Mouse (Mus musculus) neural tube, embryonic 13.5 days (tissue): ENCODE data around the gene Fbxw4. TPM values are rescaled to one million over a fixed set of nuclear protein-coding genes. Genes with fewer than 3 reads are reported as not detected.

Experiments
- ATAC-seq: fragments of 200-750 bp; cut with Nextera tagmentation; 2 replicates; pipeline ENCODE4 v1.8.0; 2017; ENCODE audit warnings: low read depth, mild to moderate bottlenecking, moderate TSS enrichment, moderate library complexity
- H3K27ac ChIP-seq: fragments of 300-500 bp; sonication (generic); replicated peaks from 2 replicates; pipeline ENCODE4 v1.5.1; 2015; ENCODE audit warnings: moderate library complexity, mild to moderate bottlenecking, inconsistent platforms
- H3K27me3 ChIP-seq: fragments of 300-500 bp; sonication (generic); 2 replicates; pipeline ENCODE4 v1.6.1; 2015; ENCODE audit warnings: mild to moderate bottlenecking, inconsistent platforms
- H3K36me3 ChIP-seq: fragments of 300-500 bp; sonication (generic); 2 replicates; pipeline ENCODE4 v1.6.1; 2015; ENCODE audit warnings: mild to moderate bottlenecking, inconsistent platforms
- H3K4me1 ChIP-seq: fragments of 300-500 bp; sonication (generic); replicated peaks from 2 replicates; pipeline ENCODE4 v1.6.1; 2015; ENCODE audit warnings: inconsistent platforms
- H3K4me2 ChIP-seq: fragments of 300-500 bp; sonication (generic); 2 replicates; pipeline ENCODE4 v1.6.1; 2015; ENCODE audit warnings: inconsistent platforms, mild to moderate bottlenecking, moderate library complexity
- H3K4me3 ChIP-seq: fragments of 300-500 bp; sonication (generic); 2 replicates; pipeline ENCODE4 v1.5.1; 2015; ENCODE audit warnings: mild to moderate bottlenecking, inconsistent platforms
- H3K9ac ChIP-seq: fragments of 300-500 bp; sonication (generic); 2 replicates; pipeline ENCODE4 v1.6.1; 2015; ENCODE audit warnings: moderate library complexity, mild to moderate bottlenecking, inconsistent platforms
- H3K9me3 ChIP-seq: fragments of 300-500 bp; sonication (generic); 2 replicates; pipeline ENCODE4 v1.6.1; 2016; ENCODE audit warnings: inconsistent platforms
- WGBS: fragments of 180-500 bp; shearing (Covaris S2); methylation state at CpG from one replicate; pipeline ENCODE4 v1.1.7; 2015; 5-methylcytosine and 5-hydroxymethylcytosine counted together
- polyA plus RNA-seq: library from polyadenylated mRNA; unstranded; fragments of >200 nt; fragmentation: Nextera tagmentation; extraction: Ambion mirVana; gene quantifications from 2 replicates; pipeline ENCODE4 v1.2.1, GENCODE M21; 2015

The Fbxw4 gene
- polyA plus RNA-seq, 1 experiment from 2014 or later: 6.4 TPM

- 12% methylated on average over 3 of the region's 3 CpGs for WGBS
- no peak for ATAC-seq
- peak overlapping the region; percentile 66 for H3K9ac ChIP-seq
- H3K4me2 ChIP-seq: peak overlapping the region; percentile 60
- H3K36me3 ChIP-seq: no peaks in the 10 kb centered on the region
- H3K4me1 ChIP-seq: peaks cover 73% of the 10 kb centered on the region
- no peaks in the 10 kb centered on the region for H3K9me3 ChIP-seq
- H3K27ac ChIP-seq: peak overlapping the region; percentile 91
- H3K4me3 ChIP-seq: peak overlapping the region; percentile 32; the same call in 1 of the 2 replicates
- H3K27me3 ChIP-seq: peaks cover 41% of the 10 kb centered on the region
Measured at GRCm38 (mm10) chr19:45542061-45542460, 118.1 kb downstream of the Fbxw4 start.

DNA sequence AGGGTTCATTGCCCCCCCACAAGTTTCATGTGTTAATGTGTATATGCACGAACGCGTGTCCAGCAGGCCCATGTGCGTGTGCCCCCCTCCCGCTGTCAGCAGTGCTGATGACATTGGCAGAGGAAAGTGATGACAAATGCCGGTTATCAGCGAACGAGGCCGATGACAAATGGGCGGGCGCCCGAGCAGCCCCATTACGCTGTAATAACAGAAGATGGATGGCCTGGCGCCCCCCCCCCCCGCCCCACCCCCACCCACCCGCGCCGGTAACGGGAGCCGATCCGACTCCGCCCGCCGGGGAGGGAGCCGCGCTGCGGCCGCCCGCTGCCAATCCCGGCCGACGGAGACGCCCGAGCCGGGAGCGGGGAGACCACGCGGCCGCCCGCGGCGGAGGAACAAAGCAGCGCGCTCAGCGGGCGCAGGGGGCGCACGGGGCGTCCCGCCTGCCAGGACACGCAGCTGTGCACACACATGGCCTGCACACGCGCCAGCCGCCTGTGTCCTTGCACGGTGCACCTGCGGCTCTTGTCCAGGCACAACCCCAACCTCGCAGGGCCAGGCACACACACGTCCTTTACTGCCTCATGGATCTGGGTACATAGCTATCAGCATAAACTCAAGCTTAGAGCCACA lies 118.6 kb downstream of the Fbxw4 start:
- peaks cover 35% of the 10 kb centered on the region for H3K27me3 ChIP-seq
- WGBS: under 1% methylated on average over 49 of the region's 58 CpGs
- H3K4me1 ChIP-seq: peaks cover 72% of the 10 kb centered on the region

DNA sequence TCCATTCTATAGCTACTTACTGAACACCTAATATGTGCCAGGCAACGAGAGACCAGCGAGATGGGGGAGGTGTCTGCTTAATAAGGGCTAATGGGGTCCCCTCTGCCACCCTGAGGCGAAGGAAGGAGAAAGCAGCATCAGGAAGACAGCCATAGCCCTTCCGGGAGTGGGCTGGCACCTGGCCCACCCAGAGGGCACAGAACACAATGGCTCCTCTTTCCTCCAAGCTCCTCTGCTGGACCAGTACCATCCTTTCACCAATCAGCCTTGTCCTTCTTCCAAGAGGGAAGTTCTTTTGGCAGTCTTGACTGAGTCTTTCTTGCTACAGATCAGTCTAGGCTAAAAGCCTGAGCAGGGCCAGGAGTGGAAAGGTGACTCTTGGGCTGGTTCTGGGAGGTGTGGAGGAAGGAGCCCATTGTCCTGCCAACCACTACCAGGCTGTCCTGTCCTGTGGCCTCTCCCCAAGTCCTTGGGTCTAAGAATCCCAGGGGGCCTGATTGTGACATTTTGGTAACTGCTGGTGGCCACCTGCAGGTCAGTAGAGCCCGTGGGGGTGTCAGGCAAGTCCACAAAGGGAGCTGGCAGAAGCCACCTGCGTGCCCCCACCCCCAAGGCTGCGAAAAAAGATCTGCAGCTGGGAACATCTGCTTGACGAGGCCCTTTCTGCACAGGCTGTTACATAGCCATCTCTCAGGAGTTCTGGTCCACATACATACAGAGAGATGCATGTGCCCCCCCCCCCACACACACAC lies 119.3 kb downstream of the Fbxw4 start:
- Histone ChIP-seq H3K36me3 (no peaks in the 10 kb centered on the region), H3K9me3 (no peaks in the 10 kb centered on the region), H3K4me3 (peak overlapping the region; percentile 32), H3K4me2 (peak overlapping the region; percentile 60), H3K4me1 (peaks cover 79% of the 10 kb centered on the region), H3K27ac (peak overlapping the region; percentile 91), H3K27me3 (peaks cover 28% of the 10 kb centered on the region), H3K9ac (peak overlapping the region; percentile 66)
- WGBS: 20% methylated on average over 8 of the region's 8 CpGs
- ATAC-seq: peak; percentile 23; the same call in 1 of the 2 replicates

More for the DNA sequence above, 118.6 kb downstream of the Fbxw4 start:
- Histone ChIP-seq H3K4me3 (peak overlapping the region; percentile 32), H3K4me2 (peak overlapping the region; percentile 60), H3K27ac (peak overlapping the region; percentile 91), H3K36me3 (no peaks in the 10 kb centered on the region), H3K9ac (peak overlapping the region; percentile 66), H3K9me3 (no peaks in the 10 kb centered on the region)
- peak; percentile 47 for ATAC-seq

GRCm38 (mm10) chr19:45537505-45537904 lies 122.6 kb downstream of the Fbxw4 start:
- no peak for ATAC-seq
- no peaks in the 10 kb centered on the region for H3K9me3 ChIP-seq

GRCm38 (mm10) chr19:45535929-45536328 lies 124.2 kb downstream of the Fbxw4 start:
- Histone ChIP-seq H3K9ac (no peak overlapping the region), H3K36me3 (peaks cover 4% of the 10 kb centered on the region; the same call in 1 of the 2 replicates), H3K9me3 (no peaks in the 10 kb centered on the region), H3K27me3 (no peaks in the 10 kb centered on the region; the same call in 1 of the 2 replicates), H3K4me2 (no peak overlapping the region), H3K27ac (peak overlapping the region; percentile 78), H3K4me3 (no peak overlapping the region), H3K4me1 (peaks cover 59% of the 10 kb centered on the region)
- 29% methylated on average over 6 of the region's 6 CpGs for WGBS
- ATAC-seq: peak; percentile 48

More at GRCm38 (mm10) chr19:45537505-45537904, 122.6 kb downstream of the Fbxw4 start:
- Histone ChIP-seq H3K4me3 (no peak overlapping the region), H3K9ac (no peak overlapping the region), H3K4me1 (peaks cover 74% of the 10 kb centered on the region), H3K4me2 (no peak overlapping the region), H3K27me3 (peaks cover 9% of the 10 kb centered on the region), H3K36me3 (no peaks in the 10 kb centered on the region), H3K27ac (no peak overlapping the region)
- 62% methylated on average over 1 of the region's 1 CpGs for WGBS

DNA sequence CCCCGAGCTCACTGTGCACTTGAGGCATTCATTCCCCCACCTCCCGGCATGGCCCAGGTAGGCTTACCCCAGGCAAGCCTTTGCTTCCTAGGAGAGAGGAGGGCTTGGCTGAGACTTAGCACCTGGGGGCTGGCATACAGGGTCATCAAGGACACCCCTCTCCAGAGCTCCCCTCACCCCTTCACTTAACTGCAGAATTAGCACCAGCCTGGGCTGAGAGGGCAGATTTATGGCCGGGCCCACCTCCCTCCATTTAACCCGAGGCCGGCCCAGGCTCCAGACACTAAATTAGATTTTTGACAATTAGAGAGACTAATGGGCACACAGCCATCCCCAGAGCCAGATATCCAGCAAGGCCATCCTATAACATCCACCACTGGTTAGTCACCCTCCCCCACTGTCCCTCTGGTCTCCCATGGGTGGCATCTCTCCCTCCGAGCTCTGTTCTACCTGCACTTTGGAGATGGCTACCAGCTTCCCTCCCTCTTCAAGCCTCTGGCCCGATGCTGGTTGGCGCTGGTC lies 124.8 kb downstream of the Fbxw4 start:
- 38% methylated on average over 8 of the region's 8 CpGs for WGBS
- peak; percentile 16; the same call in 1 of the 2 replicates for ATAC-seq
- H3K9ac ChIP-seq: no peak overlapping the region
- H3K27ac ChIP-seq: peak overlapping the region; percentile 78
- peaks cover 10% of the 10 kb centered on the region for H3K36me3 ChIP-seq
- H3K4me3 ChIP-seq: no peak overlapping the region
- H3K9me3 ChIP-seq: no peaks in the 10 kb centered on the region
- peaks cover 53% of the 10 kb centered on the region for H3K4me1 ChIP-seq
- H3K27me3 ChIP-seq: no peaks in the 10 kb centered on the region; the same call in 1 of the 2 replicates
- no peak overlapping the region for H3K4me2 ChIP-seq

DNA sequence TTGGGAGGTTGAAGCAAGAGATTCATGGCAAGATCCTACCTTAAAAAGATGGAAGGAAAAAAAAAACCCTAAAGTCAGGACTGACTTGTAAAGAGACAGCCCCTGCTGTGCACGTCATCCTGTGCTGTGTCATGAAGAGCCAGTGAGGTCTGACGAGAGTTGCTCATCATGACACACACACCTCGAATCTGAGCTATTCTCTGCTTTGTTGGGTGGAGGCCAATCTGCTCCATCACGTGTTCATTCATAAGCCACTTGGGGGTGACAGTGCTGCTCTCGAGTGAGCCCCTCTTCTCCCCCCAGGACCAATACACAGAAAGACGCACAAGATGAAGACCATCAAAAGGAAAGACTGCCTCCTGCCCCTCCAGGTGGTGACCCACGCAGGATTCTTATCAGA lies 126.5 kb downstream of the Fbxw4 start:
- no peak overlapping the region for H3K9ac ChIP-seq
- no peak for ATAC-seq
- H3K36me3 ChIP-seq: peaks cover 27% of the 10 kb centered on the region
- H3K4me3 ChIP-seq: no peak overlapping the region
- H3K9me3 ChIP-seq: no peaks in the 10 kb centered on the region
- no peak overlapping the region for H3K4me2 ChIP-seq
- peaks cover 48% of the 10 kb centered on the region for H3K4me1 ChIP-seq
- 62% methylated on average over 7 of the region's 7 CpGs for WGBS
- no peak overlapping the region for H3K27ac ChIP-seq
- no peaks in the 10 kb centered on the region; the same call in 1 of the 2 replicates for H3K27me3 ChIP-seq

DNA sequence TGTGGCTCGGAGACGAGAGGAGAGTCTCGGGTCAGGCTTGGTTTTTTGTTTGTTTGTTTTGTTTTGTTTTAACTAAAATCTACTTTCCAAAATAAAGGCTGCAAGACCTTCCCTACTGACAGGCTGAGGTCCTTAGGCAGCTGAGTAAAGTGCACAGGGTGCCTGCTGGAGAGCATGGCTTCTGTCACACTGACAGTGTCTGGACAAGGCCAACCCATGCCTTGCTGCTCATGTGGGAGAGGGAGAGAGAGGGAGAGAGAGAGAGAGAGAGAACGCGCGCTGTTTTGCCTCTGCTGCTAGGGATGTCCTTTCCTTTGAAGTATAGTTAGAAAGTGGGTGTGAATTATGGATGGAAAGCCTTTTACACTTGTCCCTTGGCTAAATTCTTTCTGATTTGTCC lies 128.6 kb downstream of the Fbxw4 start:
- ATAC-seq: no peak
- H3K27me3 ChIP-seq: no peaks in the 10 kb centered on the region
- no peak overlapping the region for H3K4me2 ChIP-seq
- no peaks in the 10 kb centered on the region for H3K9me3 ChIP-seq
- H3K4me1 ChIP-seq: peaks cover 46% of the 10 kb centered on the region
- no peak overlapping the region for H3K4me3 ChIP-seq
- no peak overlapping the region for H3K27ac ChIP-seq
- no peak overlapping the region for H3K9ac ChIP-seq
- peaks cover 47% of the 10 kb centered on the region for H3K36me3 ChIP-seq
- 68% methylated on average over 6 of the region's 6 CpGs for WGBS

- Histone ChIP-seq H3K4me3 (no peak overlapping the region), H3K36me3 (peaks cover 50% of the 10 kb centered on the region), H3K4me1 (peaks cover 34% of the 10 kb centered on the region), H3K27me3 (no peaks in the 10 kb centered on the region), H3K9me3 (no peaks in the 10 kb centered on the region), H3K9ac (no peak overlapping the region), H3K4me2 (no peak overlapping the region), H3K27ac (peak overlapping the region; percentile 68)
- ATAC-seq: no peak
- WGBS: 89% methylated on average over 15 of the region's 15 CpGs
Measured at GRCm38 (mm10) chr19:45530200-45530995, 129.7 kb downstream of the Fbxw4 start.

DNA sequence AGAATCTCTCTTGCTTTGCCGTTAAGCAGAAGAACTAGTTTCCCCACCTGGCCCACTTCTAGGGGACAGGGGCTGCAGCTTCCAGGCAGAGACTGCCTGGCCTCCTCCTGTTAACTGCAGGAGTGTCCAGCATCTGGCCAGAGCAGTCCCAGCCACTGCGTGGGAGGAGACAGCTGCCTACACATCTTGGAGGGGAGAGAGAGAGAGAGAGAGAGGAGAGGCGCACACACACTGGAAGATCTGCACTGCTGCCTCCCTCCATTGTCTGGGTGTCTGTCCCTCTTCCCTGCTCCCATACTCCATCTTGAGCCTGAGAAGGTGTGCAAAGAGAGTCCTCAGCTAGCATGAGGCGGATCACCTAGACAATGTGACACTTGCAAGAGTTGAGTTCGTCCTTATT lies 130.8 kb downstream of the Fbxw4 start:
- WGBS: 75% methylated on average over 5 of the region's 5 CpGs
- H3K9ac ChIP-seq: no peak overlapping the region
- no peaks in the 10 kb centered on the region for H3K9me3 ChIP-seq
- peaks cover 61% of the 10 kb centered on the region for H3K36me3 ChIP-seq
- no peaks in the 10 kb centered on the region for H3K27me3 ChIP-seq
- no peak for ATAC-seq
- peaks cover 23% of the 10 kb centered on the region for H3K4me1 ChIP-seq
- peak overlapping the region; percentile 68 for H3K27ac ChIP-seq
- no peak overlapping the region for H3K4me2 ChIP-seq
- H3K4me3 ChIP-seq: no peak overlapping the region
